Mouse (Mus musculus) gastrocnemius, postnatal 10 days (tissue): ENCODE measurements around the gene Rft1. TPM values are rescaled to one million over a fixed set of nuclear protein-coding genes. Genes with fewer than 3 reads are reported as not detected.

ENCODE experiments used
- DNase-seq: peaks from one replicate; pipeline ENCODE4 v3.0.0; 2021; ENCODE audit warnings: mixed read lengths
- total RNA-seq, 2 experiments: library from RNA; stranded (reverse); gene quantifications; 2 replicates each; pipeline ENCODE4 v1.2.3; 2021

Gene Rft1
- total RNA-seq, 2 experiments from 2014 or later = 6.4 to 7.3 TPM

DNA sequence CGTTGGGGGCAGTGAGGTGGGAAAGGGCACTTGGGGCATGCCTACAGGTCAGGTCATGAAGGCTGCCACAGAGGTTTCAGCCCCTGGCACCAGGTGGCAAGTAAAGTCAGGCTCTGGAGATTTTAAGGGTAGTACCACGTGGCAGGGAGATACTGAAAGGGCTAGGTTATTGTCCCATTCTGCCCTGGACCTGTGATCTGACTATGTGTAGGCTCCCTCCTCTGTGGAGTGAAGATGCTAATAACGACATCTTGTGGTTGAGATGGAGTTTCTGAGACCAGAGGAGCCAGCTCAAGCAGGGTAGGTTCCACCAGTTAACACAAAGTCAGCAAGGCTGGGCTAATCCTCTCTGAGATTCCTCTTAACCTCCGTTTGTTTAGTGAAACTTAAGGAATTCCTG is 24.3 kb upstream of the Rft1 start:
- no peak for DNase-seq

GRCm38 (mm10) chr14:30630811-30631576 is 23.2 kb upstream of the Rft1 start:
- DNase-seq = peak; percentile 42

DNA sequence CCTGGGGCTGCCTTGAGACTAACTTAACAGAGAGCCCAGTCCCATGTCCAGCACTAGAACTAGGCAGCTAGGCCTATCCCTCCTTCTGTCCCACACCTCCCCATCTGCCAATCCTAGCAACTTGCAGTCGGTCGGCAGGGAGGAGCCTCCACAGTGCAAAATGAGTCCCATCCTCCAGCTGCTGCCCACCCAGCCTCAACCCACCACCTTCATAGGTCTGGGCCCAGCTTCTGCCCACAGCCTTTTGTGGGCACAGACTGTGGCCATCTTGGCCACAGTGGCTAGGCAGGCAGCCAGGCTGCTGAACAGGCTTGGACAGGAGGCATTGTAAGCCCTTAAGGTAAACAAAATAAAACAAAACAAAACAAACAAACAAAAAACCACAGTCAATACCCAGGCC is 22.3 kb upstream of the Rft1 start:
- no peak for DNase-seq

DNA sequence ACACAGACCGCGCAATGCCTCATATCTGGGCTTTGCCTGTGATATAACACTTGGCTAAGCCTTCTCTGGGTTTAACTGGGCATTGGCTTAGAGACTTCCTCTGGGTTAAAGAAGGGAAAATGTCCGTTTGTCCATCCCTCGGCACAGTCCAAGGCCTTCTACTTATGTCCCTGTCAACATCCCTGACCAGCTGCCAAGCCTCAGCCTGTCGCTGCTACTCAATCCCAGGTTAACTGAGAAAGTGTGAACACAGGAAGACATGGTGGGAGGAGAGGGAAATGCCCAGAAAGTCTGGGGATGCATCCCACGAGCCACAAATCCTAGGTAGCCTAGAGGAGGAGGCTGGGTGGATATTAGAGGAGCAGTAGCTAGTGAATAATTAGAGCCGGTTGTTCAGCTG is 20.5 kb upstream of the Rft1 start:
- DNase-seq = no peak

DNA sequence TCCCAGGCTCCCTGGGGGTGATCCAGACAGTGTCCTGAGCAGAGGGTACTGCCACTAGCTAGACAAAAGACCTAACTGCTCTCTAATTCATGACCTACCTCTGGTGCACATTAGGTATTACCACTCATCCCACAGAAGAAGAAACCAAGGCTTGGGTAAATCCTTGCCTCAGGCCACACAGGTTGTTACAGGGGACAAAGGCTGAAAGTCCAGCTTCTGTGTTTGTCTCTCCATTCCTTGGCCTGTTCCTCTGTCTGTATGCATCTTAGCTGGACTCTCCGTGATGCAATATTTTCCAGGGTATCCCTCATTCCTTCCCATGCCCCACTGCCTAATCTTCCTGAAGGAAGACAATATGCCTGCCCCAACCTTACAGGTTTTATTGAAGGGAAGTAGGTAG is 19.7 kb upstream of the Rft1 start:
- DNase-seq = no peak

GRCm38 (mm10) chr14:30635219-30635910 is 18.8 kb upstream of the Rft1 start:
- no peak for DNase-seq

DNA sequence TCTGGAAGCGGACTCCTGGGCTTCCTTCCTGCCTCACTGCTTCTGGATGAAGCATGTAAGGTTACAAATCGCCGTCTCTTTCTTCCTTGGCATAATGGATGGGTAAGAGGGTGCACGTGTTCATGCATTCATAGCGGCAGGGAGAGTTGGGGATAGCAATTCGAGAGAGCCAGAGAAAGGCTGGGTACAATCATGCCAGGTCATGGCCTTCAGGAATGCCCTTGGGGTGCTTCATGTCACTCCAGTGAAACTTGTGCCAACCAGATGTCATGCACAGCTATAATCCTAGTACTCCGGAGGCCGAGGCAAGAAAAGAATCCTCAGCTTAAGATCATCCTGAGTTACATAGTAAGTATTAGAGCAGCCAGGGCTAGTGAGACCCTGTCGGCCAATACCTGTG is 17.7 kb upstream of the Rft1 start:
- no peak for DNase-seq

GRCm38 (mm10) chr14:30637087-30637486 is 17.1 kb upstream of the Rft1 start:
- no peak for DNase-seq

GRCm38 (mm10) chr14:30638009-30638408 is 16.2 kb upstream of the Rft1 start:
- DNase-seq = no peak

DNA sequence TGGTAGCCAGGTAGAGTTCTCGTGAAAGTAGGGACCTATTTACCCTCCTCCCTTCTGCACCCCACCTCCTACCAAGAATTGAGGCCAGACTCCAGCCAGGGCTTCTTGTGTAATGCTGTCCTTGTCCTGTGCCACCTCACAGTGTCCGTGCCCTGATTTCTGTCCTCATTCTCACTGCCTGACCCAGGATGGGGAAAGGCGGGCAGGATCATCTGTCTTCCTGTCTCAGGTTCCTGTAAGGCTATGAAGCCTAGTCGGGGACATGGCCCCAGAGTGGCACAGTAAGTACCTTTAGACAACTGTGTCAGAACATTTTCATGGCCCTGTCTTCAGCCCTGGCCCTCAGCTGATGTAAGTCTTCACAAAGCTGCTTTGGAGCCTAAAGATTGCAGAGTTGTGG is 15.5 kb upstream of the Rft1 start:
- no peak for DNase-seq

DNA sequence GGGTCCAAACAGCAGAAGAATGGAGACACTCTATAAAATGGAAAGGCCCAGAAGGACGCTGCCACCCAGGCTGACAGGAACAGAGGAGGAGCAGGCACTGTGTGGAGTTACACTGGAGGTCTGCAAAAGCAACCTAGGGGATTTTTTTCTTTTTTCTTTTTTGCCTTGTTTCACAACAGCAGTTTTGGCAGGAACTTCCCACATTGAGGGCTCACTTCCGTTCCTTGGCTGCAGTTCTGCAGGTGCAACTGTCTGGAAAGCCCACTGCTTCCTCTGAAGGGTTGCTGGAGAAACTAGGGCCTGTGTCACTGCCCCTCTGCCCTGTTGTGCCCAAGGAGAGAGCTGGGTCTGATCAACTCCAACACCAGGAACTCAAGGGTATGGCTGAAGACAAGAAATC is 12.4 kb upstream of the Rft1 start:
- DNase-seq = no peak

DNA sequence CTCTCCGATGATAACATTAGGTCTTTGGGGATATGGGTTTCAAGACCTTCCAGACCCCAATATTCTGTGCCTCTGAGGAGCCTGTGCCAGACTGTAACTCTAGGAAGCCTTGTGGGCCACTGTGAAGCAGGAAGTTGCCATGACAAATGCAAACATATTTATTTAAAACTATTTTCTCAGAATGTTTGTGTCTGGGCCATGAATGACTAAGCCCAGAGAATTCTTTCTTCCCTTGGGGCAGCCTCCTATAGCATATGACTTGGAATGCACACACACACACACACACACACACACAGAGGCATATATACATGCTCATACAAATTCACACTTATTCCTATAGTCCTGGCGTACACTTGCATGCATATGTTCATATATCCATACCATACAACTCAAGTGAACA is 10.1 kb upstream of the Rft1 start:
- DNase-seq = no peak

- DNase-seq = no peak
Measured at GRCm38 (mm10) chr14:30645066-30645465, 9.1 kb upstream of the Rft1 start.

GRCm38 (mm10) chr14:30646486-30646885 is 7.7 kb upstream of the Rft1 start:
- no peak for DNase-seq

DNA sequence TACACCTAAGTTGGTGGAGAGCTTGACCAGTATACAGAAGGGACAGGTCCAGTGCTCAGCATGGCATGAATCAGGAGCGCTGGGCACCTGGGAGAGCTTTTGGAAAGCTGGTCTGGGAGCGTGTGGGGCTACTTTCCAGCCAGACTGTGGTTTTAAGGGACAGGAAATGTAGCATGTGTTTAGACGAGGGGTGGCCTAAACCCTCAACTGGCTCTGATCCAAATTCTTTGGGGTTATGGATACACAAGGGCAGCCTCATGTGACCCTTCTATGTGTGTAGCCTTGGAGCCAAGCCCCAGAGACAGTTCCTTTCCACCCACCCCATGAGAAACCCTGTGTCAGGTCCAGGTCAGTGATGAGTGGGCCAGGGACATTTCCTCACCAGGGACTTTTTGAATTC is 5.7 kb upstream of the Rft1 start:
- DNase-seq = no peak

DNA sequence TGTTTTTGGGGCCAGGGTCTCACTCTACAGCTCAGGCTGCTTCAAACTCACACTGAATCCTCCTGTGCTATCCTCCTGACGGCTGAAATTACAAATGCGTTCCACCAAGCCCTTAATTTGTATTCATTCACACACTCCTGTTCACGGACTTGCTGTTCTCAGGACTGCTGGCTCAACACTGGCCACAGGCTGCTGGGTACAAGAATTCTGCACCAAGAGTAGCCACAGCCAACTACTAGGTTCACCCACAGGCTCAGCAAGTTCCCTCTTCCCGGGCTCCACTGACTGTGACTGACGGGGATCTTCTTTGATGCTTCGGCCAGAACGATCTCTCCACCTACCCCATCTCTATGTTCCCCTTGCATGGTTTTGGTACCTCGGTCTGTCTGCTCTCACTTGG is 4.4 kb upstream of the Rft1 start:
- no peak for DNase-seq

DNA sequence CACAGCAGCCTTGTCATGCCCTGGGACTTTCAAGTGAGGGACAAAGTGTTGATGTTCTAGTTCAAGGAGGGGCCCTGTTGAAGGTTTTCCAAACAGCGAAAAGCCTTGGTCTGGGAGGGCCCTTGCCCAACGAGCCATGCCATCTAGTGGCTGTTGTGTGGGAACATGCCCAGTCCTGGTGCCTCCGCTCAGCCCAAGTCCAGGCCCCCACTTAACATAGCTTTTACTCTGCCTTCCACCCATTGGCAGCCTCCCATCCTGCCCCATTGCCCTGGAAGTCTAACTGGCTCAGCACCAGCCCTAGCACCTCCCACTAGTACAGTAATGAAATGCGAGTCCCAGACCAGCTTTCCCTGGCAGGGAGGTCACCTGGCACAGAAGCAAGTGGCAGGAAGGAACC is 3.2 kb upstream of the Rft1 start:
- DNase-seq = peak; percentile 52

GRCm38 (mm10) chr14:30654691-30655228 is 600 bp downstream of the Rft1 start:
- DNase-seq = no peak

GRCm38 (mm10) chr14:30655531-30655930 is 1.4 kb downstream of the Rft1 start:
- DNase-seq = no peak

DNA sequence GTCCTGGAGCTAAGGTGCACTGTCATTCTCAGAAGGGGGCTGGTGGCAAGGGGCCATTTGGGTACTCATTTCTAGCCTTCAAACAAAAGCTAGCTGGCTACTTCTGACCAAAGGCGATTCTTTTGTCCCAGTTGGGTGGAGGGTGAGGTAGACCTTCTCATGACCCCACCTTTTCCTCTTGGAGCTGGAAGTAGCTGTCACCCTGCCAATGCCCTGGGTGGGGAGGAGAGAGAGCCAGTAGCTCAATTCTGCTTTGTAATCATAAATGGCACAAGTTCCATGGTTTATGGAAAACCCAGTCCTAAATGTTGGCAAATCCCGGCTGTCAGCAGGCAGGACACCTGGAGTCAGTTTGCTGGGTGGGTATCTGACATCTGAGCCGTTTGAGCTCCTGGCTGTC is 11.9 kb downstream of the Rft1 start:
- DNase-seq = no peak

DNA sequence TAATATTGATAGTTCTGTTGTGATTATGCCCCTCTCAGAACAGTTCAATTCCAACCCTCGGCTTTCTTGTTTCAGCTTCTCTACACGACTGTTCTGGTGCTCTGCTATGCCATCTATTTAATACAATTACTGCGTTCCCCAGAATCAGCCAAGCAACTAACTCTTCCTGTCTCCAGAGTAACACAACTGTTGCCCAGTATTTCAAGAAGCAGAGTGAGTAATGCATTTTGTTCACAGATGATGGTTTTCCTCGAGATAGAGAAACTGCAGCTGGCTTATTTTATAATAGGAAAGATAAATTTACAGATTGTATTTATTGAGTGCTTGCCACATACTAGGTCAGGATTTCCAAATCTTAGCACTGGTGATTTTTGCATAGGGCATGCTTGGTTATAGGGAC is 12.4 kb downstream of the Rft1 start:
- no peak for DNase-seq

- DNase-seq = no peak
Measured at GRCm38 (mm10) chr14:30670161-30670560, 16.0 kb downstream of the Rft1 start.

GRCm38 (mm10) chr14:30671095-30671985 is 17.2 kb downstream of the Rft1 start:
- DNase-seq = no peak
